Mouse (Mus musculus) testis, adult 2 months (tissue): Measurements from ENCODE around the gene Mitf.

Experiments
- CTCF ChIP-seq: fragments of 200-500 bp; IDR thresholded peaks from 2 replicates; pipeline ENCODE4 v1.5.1; 2012; ENCODE audit warnings: low read depth, mild to moderate bottlenecking, inconsistent platforms, low read length, moderate library complexity; ENCODE audit not compliant: control insufficient read depth, insufficient read depth, insufficient replicate concordance
- POLR2A ChIP-seq: fragments of 200-500 bp; IDR thresholded peaks from 2 replicates; pipeline ENCODE4 v1.6.1; 2012; ENCODE audit warnings: low read depth, mild to moderate bottlenecking, inconsistent platforms, low read length, moderate library complexity; ENCODE audit not compliant: control insufficient read depth

GRCm38 (mm10) chr6:98015819-98016218, 209.0 kb downstream of the Mitf start:
- TF ChIP-seq POLR2A (no peak), CTCF (no peak)
